Mouse (Mus musculus): ENCODE data around the gene Cxcr2.

The Cxcr2 gene

GRCm38 (mm10) chr1:74196621-74197419 lies 43.0 kb downstream of the Cxcr2 start:
- DNase-seq (ENCODE audit: low read depth, low spot score) = no peak

DNA sequence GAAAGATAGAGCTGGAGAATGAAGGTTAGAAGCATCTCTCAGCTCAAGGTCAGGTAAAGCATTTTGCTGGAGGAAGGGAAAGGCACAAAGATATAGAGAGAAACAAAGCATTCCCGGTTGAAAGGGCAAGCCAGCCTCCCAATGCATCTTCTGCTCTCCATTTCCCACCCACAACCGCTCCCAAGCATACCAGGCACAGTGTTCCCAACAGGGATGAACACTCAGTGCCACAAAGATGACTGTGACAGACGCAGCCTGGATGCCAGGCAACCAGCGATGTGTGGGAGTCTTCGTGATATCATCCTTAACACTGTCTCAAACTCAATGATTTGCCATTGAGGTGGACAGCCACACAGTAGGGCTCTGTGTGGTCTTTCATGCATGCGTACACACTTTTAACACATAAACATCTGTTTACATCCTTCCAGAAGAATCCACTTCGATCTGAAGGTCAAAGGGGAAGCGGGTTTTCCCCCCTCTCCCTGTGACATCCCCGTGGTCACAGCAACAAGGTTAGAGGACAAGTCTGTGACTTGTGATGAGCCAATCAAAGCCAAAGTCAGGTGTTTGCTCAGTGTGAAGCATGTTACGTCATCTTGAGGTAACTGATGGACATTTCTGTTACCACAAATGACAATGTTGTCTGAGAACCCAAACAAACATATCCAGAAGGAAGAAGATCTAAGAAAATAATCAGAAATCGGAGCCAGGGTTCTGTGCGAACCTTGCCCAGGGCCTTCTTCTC lies 44.1 kb downstream of the Cxcr2 start:
- no peak for DNase-seq (ENCODE audit: low read depth, low spot score)

DNA sequence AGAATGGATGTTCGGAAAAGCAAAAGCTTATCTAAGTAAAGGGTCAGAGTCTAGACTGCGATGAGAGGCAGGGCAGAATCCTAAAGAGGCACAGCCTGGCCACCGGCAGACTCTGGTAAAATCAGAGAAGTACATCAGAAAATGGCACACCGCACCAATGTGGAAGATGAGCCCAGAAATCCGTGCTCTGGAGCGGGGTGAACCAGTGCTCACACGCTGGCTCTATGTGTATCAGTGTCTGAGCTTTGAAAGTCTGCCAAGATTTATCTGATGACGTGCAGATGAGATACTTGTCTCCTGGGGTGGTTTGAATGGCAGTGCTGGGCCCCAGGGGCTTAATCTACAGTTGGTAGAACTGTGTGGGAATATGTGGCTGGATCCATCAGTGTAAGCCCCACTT lies 45.3 kb downstream of the Cxcr2 start:
- no peak for DNase-seq (ENCODE audit: low read depth, low spot score)

- DNase-seq (ENCODE audit: low read depth, low spot score) = no peak
Measured at GRCm38 (mm10) chr1:74201048-74201844, 47.5 kb downstream of the Cxcr2 start.

- DNase-seq (ENCODE audit: low read depth, low spot score) = no peak
Measured at GRCm38 (mm10) chr1:74203457-74203856, 49.7 kb downstream of the Cxcr2 start.

GRCm38 (mm10) chr1:74205881-74206280 lies 52.1 kb downstream of the Cxcr2 start:
- DNase-seq (ENCODE audit: low read depth, low spot score) = peak; percentile 28

DNA sequence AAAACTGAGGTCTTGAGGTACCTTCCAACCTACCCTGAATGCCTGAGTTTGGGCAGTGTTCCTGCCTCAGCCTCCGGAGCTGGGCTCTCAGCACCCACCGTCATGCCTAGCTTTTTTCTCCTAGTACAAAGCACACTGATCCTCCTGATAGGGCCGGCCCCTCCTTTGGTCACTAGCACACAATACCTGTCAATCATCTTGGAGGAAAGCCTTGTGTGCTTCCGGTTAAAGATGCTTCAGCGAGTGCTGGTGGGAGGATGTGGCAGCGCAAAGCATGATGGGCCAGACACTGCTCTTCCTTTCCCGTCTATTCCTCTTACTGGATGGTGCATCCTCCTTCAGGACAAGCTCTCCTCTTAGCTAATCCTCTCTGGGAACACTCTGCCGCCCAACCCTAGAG lies 52.9 kb downstream of the Cxcr2 start:
- DNase-seq (ENCODE audit: low read depth, low spot score) = no peak

- DNase-seq (ENCODE audit: low read depth, low spot score) = no peak
Measured at GRCm38 (mm10) chr1:74207906-74208305, 54.1 kb downstream of the Cxcr2 start.

DNA sequence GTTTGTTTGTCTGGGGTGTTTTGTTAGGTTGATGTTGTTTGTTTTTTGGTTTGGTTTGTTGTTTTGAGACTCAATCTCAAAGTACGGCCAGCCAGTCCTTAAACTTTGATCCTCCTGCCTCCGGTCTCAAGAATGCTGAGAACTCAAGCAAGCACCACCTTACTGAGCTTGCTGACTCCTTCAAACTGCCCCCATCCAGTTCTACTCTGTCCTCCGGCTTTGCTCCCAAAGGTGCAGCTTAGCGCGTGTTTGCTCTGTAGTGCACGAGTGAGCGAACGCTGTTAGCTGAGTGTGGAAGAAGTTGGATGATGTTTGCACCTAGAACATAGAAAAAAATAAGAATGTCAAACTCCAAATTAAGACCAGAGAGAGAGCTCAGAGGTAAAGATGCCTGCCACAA lies 55.2 kb downstream of the Cxcr2 start:
- DNase-seq (ENCODE audit: low read depth, low spot score) = no peak
